Mouse (Mus musculus): ENCODE results near the gene Mettl17.

- TF ChIP-seq CTCF (IDR thresholded peaks at IDR 0.05): no peak
- TF ChIP-seq POLR2A (IDR thresholded peaks at IDR 0.05; ENCODE audit: insufficient read depth, low read depth, low read length): no peak
- no peak for TF ChIP-seq EP300 (IDR thresholded peaks at IDR 0.05; ENCODE audit: insufficient read depth, low read depth, low read length)
Measured at GRCm38 (mm10) chr14:51923492-51923891, 38.9 kb downstream of the Mettl17 start.
